Mouse (Mus musculus) liver, embryonic 14.5 days (tissue): Measurements from ENCODE around the gene Fgf15. TPM values are rescaled to one million over a fixed set of nuclear protein-coding genes. Genes with fewer than 3 reads are reported as not detected.
A peak's percentile ranks its signal among the peaks of the same experiment; 100 is the strongest.
"Not testable (repeated sequence)": the region's sequence is repeated elsewhere in the genome, so short reads cannot be mapped to it uniquely, and the experiment has no call there.

Source experiments
- ATAC-seq: fragments of 200-750 bp; cut with Nextera tagmentation; 2 replicates; pipeline ENCODE4 v1.8.0; 2017; ENCODE audit warnings: moderate number of reproducible peaks, mild to moderate bottlenecking, moderate library complexity; ENCODE audit not compliant: insufficient read depth
- DNase-seq, 3 experiments: peaks; one replicate each; pipeline ENCODE4 v3.0.0-alpha.2; 2012 to 2013; ENCODE audit warnings: low read depth in 3 of 3, low spot score in 3 of 3
- H3K27ac ChIP-seq: fragments of 300-500 bp; sonication (generic); 2 replicates; pipeline ENCODE4 v1.5.1; 2014; ENCODE audit warnings: moderate library complexity, mild to moderate bottlenecking, control low read depth, inconsistent platforms
- H3K27me3 ChIP-seq: fragments of 300-500 bp; sonication (generic); 2 replicates; pipeline ENCODE4 v1.6.1; 2014; ENCODE audit warnings: mild to moderate bottlenecking, low read length, moderate library complexity; ENCODE audit not compliant: control insufficient read depth, insufficient read depth
- H3K36me3 ChIP-seq: fragments of 300-500 bp; sonication (generic); replicated peaks from 2 replicates; pipeline ENCODE4 v1.6.1; 2014; ENCODE audit warnings: low read depth; ENCODE audit not compliant: control insufficient read depth, insufficient read depth
- H3K4me1 ChIP-seq, 2 experiments: fragments of 200-500 bp in 1 of 2; fragments of 300-500 bp in 1 of 2; sonication (generic) in 1 of 2; replicated peaks; 2 replicates each; pipeline ENCODE4 v1.6.1; 2012 to 2014; ENCODE audit warnings: antibody characterized with exemption in 1 of 2, inconsistent platforms in 1 of 2, low read length in 1 of 2; ENCODE audit not compliant: control insufficient read depth in 2 of 2, insufficient read depth in 2 of 2
- H3K4me2 ChIP-seq: fragments of 300-500 bp; sonication (generic); 2 replicates; pipeline ENCODE4 v1.6.1; 2014; ENCODE audit warnings: low read depth, mild to moderate bottlenecking, control low read depth, moderate library complexity
- H3K4me3 ChIP-seq, 2 experiments: fragments of 200-500 bp in 1 of 2; fragments of 300-500 bp in 1 of 2; sonication (generic) in 1 of 2; 2 replicates each; pipeline ENCODE4 v1.5.1; 2012 to 2014; ENCODE audit warnings: low read depth in 2 of 2, low read length in 2 of 2, mild to moderate bottlenecking in 2 of 2, control low read depth in 1 of 2, inconsistent platforms in 1 of 2, moderate library complexity in 1 of 2; ENCODE audit not compliant: insufficient read depth in 1 of 2
- H3K9ac ChIP-seq: fragments of 300-500 bp; sonication (generic); replicated peaks from 2 replicates; pipeline ENCODE4 v1.6.1; 2014; ENCODE audit warnings: mild to moderate bottlenecking, control low read depth, moderate library complexity
- H3K9me3 ChIP-seq: fragments of 300-500 bp; sonication (generic); 2 replicates; pipeline ENCODE4 v1.6.1; 2016; ENCODE audit warnings: low read length, mixed read lengths; ENCODE audit not compliant: control insufficient read depth
- CTCF ChIP-seq: IDR thresholded peaks from 2 replicates; pipeline ENCODE4 v1.5.1; 2016; ENCODE audit warnings: antibody characterized with exemption, low read depth, control low read depth
- EP300 ChIP-seq: IDR thresholded peaks from 2 replicates; pipeline ENCODE4 v1.6.1; 2016; ENCODE audit warnings: antibody characterized with exemption, low read depth
- WGBS: fragments of 180-500 bp; shearing (Covaris S2); extraction: QIAGEN DNeasy Blood & Tissue Kit; methylation state at CpG from one replicate; pipeline ENCODE4 v1.1.7; 2014; ENCODE audit not compliant: insufficient replicate concordance; 5-methylcytosine and 5-hydroxymethylcytosine counted together
- polyA plus RNA-seq, 2 experiments: library from polyadenylated mRNA; depleted of rRNA in 1 of 2; stranded (reverse) in 1 of 2; unstranded in 1 of 2; fragments of >200 nt; fragmentation: Nextera tagmentation in 1 of 2; extraction: Ambion mirVana in 1 of 2; gene quantifications; 2 replicates each; pipeline versions ENCODE4 v1.2.1 to v1.2.3; 2012 to 2014

The Fgf15 gene
- polyA plus RNA-seq, 2 experiments: 0.02 TPM; not detected in 1

DNA sequence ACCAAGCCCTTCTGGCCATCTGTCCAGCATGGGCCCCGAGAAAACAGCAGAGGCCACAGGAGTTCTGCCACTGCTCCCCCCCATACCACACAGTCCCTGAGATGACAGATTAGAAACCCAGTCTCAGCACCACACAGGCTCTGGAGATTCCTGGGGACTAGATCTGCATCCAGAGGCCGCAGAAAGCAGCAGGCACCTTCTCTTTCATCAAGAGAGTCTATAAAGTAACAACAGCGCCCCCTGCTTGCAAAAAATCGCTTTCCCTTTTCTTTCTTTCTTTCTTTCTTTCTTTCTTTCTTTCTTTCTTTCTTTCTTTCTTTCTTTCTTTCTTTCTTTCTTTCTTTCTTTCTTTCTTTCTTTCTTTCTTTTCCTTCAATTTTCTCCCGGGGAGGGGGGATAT lies 2.1 kb upstream of the Fgf15 start:
- Histone ChIP-seq H3K27me3 (peaks cover 51% of the 10 kb centered on the region), H3K36me3 (no peaks in the 10 kb centered on the region), H3K4me1 (no peaks in the 10 kb centered on the region), H3K9ac (no peak overlapping the region), H3K9me3 (no peaks in the 10 kb centered on the region), H3K4me3 (no peak overlapping the region), H3K4me2 (no peak overlapping the region), H3K27ac (no peak overlapping the region)
- TF ChIP-seq CTCF (peak; percentile 48), EP300 (no peak)
- no peak for DNase-seq
- ATAC-seq: no peak
- 11% methylated on average over 5 of the region's 5 CpGs for WGBS

GRCm38 (mm10) chr7:144894706-144895105 lies 1.6 kb upstream of the Fgf15 start:
- no peaks in the 10 kb centered on the region for H3K4me1 ChIP-seq
- 3% methylated on average over 4 of the region's 4 CpGs for WGBS
- TF ChIP-seq EP300 (no peak), CTCF (no peak)
- H3K36me3 ChIP-seq: no peaks in the 10 kb centered on the region
- no peak overlapping the region for H3K9ac ChIP-seq
- H3K27me3 ChIP-seq: peaks cover 53% of the 10 kb centered on the region
- no peak for ATAC-seq
- peak overlapping the region; percentile 68 for H3K4me2 ChIP-seq
- no peak overlapping the region for H3K4me3 ChIP-seq
- H3K9me3 ChIP-seq: no peaks in the 10 kb centered on the region
- no peak for DNase-seq
- no peak overlapping the region for H3K27ac ChIP-seq

GRCm38 (mm10) chr7:144895305-144896111 lies 823 bp upstream of the Fgf15 start:
- no peaks in the 10 kb centered on the region for H3K4me1 ChIP-seq
- H3K27ac ChIP-seq: no peak overlapping the region
- peak; percentile 87 for TF ChIP-seq CTCF
- no peak for TF ChIP-seq EP300
- H3K27me3 ChIP-seq: peaks cover 55% of the 10 kb centered on the region
- no peaks in the 10 kb centered on the region for H3K9me3 ChIP-seq
- 1% methylated on average over 37 of the region's 37 CpGs for WGBS
- ATAC-seq: peak; percentile 56; the same call in 1 of the 2 replicates
- peak in 1 of 3 experiments; percentile 33 for DNase-seq
- no peaks in the 10 kb centered on the region for H3K36me3 ChIP-seq
- H3K4me3 ChIP-seq: peak overlapping the region; percentile 25 to 37
- H3K9ac ChIP-seq: no peak overlapping the region
- H3K4me2 ChIP-seq: peak overlapping the region; percentile 68

- Histone ChIP-seq H3K4me1 (no peaks in the 10 kb centered on the region), H3K27me3 (peaks cover 55% of the 10 kb centered on the region), H3K27ac (no peak overlapping the region), H3K4me3 (no peak overlapping the region), H3K9me3 (no peaks in the 10 kb centered on the region), H3K4me2 (no peak overlapping the region), H3K36me3 (no peaks in the 10 kb centered on the region), H3K9ac (no peak overlapping the region)
- no peak for DNase-seq
- TF ChIP-seq CTCF (no peak), EP300 (no peak)
- WGBS: 66% methylated on average over 6 of the region's 6 CpGs
- ATAC-seq: no peak
Observed at GRCm38 (mm10) chr7:144898506-144898905, 2.2 kb downstream of the Fgf15 start.

- H3K9me3 ChIP-seq, H3K4me2 ChIP-seq, ATAC-seq, H3K27me3 ChIP-seq, DNase-seq, H3K9ac ChIP-seq, H3K4me3 ChIP-seq, H3K27ac ChIP-seq, H3K4me1 ChIP-seq, H3K36me3 ChIP-seq: not testable (repeated sequence)
- WGBS: 71% methylated on average over 3 of the region's 3 CpGs
- TF ChIP-seq CTCF: peak; percentile 48
Observed at GRCm38 (mm10) chr7:144905514-144905913, 9.2 kb downstream of the Fgf15 start.
